Mouse (Mus musculus) granulocyte monocyte progenitor cell, adult 5-6 weeks (primary cell): ENCODE data around the gene Sirt5. TPM values are rescaled to one million over a fixed set of nuclear protein-coding genes. Genes with fewer than 3 reads are reported as not detected.

Experiments
- ATAC-seq: replicated peaks from 2 replicates; pipeline ENCODE4 v1.8.0; 2016; ENCODE audit warnings: mild to moderate bottlenecking, moderate TSS enrichment, inconsistent platforms; ENCODE audit not compliant: poor library complexity, severe bottlenecking
- total RNA-seq, 2 experiments: library from RNA; stranded (forward) in 1 of 2; stranded (reverse) in 1 of 2; fragments of 200-712, 200-1000 nt in 1 of 2; fragments of >200 nt in 1 of 2; fragmentation: Nextera tagmentation in 1 of 2; gene quantifications; 2 replicates each; pipeline ENCODE4 v1.2.3; 2014 to 2017

The Sirt5 gene
- total RNA-seq (2014; fragmentation: Nextera tagmentation) (5.2 and 15.7 TPM in 2 replicates), total RNA-seq (2017) (5.2 and 6.0 TPM in 2 replicates)

DNA sequence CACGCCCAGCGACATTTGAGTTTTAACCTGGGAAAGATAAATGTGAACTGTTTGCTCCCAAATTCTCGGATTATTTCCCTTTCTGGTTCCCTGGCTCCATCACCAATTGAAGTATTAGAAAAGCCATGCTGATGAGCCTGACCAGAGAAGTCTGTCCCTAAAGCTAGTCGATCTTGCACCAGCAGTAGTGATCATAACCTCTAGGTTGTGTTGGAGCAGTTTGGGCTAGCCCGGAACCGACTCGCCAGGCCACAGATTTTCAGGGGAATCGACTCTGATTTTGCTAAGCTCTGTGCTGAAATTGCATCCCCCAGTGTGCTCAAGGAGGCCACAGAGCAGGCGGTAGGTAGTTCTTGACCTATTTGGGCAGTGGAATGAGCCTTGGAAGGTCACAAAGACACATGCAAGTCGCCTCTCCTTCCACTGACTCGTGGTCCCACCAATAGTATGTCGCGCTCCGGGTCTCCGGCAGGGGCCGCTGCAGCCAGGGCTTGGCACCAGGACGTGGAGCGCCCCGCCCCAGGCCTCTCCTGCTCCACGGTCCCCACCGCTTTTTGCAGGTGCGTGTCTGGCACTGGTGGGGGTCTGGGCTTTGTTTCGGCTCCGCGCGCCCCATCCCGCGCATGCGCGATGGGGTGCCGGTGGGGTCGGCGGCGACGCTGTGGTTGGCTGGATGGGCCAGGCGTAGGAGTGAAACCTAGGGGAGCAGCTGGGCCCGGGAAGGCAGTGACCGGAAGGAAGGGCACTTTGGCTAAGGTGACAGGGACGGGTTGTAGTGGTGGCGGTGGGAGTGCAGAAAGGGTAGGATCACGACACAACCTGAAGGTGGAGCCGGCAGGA is at the start of gene Sirt5:
Gene Sirt5 (plus strand): TSS at position 512 of the 840 bp plus-strand sequence.
- peak; percentile 99 for ATAC-seq

DNA sequence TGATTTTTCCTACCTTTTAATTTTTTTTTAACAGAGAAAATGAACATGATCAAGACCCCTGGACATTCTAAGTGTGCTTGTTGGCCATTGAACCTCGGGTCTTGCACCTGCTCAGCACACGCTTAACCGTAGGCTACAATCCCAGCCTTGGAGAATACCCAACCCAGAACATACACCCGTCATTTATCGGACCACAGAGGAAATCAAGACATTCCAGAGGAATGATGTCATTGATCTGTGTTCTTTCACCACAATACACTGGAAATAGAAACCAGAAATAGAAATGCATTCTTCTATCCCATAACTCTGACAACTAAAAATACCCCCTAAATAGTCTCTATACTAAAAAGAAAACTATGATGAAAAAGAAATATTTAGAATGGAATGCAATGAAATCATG is 47.9 kb upstream of the Sirt5 start:
- no peak for ATAC-seq

DNA sequence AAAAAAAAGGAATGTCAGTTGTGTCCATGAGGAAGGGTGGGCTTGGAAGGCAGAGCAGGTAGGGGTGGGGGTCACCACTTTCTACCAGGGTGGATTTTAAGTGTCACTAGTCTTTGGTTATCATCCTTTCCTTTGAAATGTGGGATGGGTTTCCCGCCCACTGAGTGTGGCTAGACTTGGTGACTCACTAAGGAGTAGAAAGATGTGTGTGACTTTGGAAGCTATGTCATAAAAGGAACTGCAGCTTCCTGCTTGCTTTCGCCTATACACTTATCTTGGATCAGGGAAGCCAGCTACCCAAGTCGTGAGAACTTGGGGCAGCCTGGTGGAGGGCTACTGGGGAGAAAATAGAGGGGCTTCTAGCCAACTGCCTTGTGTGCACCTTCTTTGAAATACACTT is 45.9 kb upstream of the Sirt5 start:
- ATAC-seq, result peak; percentile 37

DNA sequence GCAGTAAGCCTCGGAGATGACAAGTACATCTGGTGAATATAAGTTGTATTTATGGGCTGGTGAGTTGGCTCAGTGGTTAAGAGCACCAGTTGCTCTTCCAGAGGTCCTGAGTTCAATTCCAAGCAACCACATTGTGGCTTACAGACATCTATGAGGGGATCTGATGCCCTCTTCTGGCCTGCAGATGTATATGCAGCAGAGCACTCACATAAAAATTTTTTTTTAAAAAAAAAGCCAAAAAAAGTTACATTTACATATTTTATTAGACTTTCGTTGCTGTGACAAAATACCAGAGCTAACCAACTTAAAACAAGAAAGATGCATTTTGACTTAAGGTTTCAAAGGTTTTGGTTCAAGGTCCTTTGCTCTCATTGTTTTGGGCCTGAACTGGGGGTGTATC is 43.8 kb upstream of the Sirt5 start:
- ATAC-seq, result no peak

DNA sequence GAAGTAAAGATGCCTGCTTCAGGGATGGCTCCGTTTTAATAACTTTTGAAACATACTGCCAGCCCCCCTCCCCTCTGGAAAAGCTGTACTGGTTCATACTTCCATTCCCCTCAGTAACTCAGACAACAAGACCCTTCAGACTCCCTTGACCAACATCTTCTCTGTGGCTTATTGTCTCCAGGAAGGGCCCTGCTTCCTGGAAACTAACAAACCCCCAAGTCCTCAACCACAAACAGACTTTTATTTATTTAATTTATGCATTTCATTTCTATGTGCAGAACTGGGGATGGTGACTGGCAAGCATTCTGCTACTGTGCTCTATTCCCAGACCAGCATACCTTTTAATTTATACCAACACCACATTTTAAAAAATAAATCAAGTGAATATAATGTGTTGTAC is 39.9 kb upstream of the Sirt5 start:
- peak; percentile 69 for ATAC-seq

DNA sequence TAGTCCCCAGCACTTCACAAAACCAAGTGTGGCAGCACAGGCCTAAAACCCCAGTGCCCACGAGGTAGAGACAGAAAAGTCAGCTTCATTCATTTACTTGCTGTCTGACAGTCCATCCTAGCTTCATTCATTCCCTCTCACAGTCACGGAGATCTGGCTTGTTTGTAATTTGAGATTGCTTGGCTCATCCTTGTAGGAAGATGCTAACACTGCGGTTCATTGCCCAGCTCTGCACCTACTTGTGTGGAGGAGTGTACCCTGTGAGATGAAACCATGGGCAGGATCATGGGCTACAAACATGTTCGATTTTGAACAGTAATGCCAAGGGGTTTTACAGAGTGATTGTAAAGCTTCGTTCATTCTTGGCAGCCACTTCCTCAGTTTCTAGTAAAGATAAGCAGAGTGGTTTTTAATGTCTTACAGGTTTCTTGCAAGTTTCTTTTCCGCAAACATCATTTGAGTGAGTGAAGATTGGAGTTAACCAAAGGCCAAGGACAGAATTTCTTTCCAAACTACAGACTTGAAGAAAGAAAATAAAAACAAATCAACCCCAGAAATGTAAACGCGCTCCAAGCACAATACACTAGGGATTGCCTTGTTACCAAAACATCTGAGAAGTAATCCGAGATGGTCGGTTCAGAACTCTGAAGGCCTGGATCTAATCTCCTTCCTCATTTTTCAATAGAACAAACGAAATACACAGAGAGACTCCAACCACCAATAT is 33.4 kb upstream of the Sirt5 start:
- ATAC-seq, result no peak

DNA sequence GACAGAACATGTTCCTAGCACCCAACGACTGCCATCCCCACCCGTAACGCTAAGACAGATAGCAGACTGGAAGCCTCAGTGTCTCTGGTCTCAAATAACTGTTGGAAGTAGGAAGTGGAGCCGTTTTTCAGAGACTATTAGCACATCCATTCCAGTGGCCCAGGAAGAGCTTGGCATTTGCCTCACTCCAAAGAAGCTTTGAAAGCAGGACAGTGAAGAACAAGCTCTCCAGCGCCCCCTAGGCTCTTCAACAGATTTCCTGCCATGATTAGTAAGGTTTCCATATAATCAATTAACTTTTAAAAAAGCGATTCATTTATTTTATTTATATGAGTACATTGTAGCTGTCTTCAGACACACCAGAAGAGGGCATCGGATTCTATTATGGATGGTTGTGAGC is 32.7 kb upstream of the Sirt5 start:
- peak; percentile 78 for ATAC-seq

DNA sequence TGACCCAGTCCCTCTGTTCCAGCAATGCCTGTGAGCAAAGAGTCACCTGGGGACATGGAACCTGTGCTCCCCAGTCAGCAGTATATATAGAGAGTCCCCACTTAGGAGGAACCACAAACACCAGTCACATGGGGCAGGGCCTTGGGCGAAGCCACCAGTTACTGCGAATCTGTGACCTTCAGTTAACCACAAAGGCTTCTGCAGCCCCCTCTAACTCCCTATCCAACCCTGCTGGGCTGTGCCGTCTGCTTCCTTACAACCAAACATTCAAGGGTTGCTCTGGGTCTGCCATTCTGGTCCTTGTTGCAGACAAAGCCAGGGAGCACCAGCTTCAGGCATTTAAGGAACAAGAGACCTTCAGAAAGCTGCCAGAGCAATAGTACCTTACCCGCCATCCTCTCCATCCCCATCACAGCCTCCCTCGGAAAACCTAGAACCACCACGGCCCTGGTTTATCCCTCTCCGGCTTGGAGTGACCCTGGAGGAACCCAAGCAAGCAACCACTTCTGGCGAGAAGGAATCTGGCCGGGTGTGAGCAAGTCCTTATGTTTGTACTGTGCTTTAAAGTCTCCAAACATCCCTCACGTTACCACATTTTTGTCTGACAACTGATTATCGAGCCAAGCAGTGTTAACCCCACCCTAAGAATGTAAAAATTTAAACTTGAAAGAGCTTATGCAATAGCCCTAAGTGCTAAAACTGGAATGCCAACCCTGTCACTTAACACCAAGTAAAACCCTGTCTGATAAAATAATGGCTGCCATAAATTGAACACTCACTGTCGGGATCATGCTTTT is 28.7 kb upstream of the Sirt5 start:
- ATAC-seq, result no peak

DNA sequence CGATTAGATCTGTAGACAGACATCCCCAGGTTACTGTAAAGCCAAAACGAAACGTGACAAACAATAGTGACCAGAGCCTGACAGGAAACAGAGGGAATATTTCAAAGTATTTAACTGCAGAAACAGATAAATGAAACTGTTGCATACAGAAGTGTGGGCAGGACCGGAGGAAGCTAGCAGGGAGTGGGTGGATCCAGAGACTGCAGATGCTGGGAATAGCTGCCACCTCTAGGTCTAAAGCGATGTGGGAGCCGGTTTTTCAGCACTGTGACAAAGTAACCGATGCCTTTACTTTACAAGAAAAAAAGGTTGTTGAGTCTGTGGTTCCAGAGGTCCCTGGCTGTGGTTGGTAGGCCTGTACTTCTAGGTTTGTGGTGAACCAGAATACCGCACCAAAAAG is 27.3 kb upstream of the Sirt5 start:
- no peak for ATAC-seq

DNA sequence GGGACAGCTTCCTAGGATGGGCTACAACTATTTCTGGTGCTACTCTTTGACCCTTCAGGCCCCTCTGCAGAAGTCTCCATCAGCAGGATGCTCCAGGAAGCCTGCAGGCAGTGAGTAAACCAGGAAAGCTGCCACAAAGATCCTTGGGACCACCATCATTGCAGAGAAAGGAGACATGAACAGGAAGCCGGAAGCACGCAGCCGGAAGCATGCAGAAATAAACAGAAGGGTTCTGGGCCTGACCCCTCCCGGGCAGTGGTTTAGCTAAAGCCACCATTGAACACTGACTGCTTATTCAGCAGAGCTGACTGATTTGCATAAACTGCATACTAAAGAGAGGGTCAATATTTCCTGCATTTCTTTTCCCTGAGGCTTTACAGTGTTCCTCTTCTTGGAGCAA is 26.7 kb upstream of the Sirt5 start:
- no peak for ATAC-seq

DNA sequence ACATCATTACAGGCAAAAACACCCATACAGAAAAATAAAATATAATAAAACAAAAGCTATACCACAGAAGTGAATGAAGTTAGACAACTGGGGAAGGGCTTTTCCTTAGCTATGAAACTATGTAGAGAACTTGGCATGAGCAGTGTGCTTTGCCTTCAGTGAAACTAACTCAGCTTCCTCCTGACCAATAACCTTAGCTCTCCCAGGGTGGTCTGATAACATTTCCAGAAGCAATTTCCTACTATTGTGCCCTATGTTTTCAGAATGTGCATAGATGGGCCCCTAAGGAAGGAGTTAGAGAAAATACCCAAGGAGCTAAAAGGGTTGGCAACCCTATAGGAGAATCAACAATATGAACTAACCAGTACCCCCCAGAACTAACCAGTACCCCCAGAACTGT is 18.5 kb upstream of the Sirt5 start:
- no peak for ATAC-seq

DNA sequence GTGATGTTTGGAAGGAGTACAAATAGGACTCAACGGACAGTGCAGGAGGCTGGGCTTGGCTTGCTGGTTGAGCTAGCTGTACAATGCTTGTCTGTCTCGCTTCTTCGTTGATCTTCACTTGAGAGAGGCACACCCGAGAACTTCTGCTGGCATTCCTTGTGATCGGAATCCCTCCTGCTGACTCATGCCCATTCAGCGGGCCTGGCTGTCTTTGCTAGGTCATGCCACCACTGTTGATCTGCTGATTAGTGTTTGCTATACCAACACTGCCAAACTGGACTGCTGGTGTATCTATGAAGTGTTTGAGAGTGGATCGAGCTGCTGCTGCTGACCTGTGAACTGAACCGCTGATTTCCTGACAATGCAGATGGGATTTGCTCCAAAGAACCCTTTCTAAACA is 15.9 kb upstream of the Sirt5 start:
- ATAC-seq, result no peak

DNA sequence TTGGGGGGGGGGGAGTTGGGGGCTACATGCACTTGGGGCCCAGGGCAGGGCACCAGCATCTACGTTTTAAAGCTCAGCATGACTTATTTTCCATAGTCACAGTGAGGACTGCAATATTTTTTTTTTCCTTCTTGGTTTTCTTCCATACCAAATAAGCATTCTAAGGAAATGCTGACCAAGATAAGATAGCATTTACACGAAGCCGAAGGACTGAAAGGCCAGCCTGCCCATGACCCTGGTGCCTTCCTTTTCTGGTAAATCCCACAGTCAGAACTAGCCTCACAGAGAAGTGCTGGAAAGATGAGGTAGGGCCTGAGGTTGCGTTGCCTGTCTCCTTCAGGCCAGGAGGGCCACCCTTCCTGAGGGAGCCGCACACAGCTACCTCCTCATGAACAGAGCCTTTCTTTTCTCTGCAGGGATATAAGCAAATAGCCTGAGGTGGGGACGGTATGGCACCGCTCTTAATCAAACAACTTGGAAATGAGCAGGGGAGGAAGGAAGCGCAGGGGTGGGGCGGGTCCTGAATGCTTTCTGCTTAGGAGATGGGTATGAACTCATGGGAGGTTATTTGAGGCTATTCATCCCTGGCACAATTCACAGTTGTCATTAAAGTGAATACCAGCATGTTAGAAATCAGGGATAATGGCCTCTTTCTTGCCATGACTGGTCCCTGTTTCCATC is 14.7 kb upstream of the Sirt5 start:
- no peak for ATAC-seq

DNA sequence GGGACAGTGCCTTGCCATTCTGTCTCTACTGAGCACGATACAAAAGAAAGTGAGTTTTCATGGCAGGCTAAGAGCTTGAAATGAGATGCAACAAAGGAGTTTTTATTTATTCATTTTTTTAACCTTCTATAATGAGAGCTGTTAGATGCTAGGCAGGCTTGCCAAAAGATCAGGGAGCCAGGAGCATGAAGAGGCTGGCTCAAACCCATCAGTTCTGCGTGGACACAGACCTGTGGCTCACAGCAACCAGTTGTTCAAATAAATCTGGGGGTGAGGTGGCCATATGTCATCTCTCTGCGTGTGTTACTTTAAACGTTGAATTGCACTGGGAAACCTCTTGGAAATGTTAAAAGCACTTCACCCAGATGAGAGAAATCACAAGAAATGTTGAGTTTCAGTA is 11.9 kb upstream of the Sirt5 start:
- no peak for ATAC-seq

DNA sequence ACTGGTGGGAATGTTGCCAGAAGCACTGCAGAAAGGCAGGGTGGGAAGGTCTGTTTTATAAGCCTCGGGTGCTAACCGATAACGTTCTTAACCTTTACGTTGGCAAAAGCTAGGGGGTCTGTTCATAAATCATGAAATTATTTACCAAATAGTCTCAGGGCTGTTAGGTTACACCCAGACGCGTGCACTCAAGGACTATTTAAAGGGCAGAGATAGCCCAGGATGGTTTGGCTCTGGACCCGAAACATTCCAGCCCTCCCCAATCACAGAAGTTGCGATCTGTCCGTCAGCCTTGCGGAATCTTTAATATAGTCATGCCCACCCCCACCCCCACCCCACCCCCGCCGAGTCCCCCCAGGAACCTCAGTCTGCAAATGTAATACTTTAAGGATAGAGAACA is 10.9 kb upstream of the Sirt5 start:
- no peak for ATAC-seq

DNA sequence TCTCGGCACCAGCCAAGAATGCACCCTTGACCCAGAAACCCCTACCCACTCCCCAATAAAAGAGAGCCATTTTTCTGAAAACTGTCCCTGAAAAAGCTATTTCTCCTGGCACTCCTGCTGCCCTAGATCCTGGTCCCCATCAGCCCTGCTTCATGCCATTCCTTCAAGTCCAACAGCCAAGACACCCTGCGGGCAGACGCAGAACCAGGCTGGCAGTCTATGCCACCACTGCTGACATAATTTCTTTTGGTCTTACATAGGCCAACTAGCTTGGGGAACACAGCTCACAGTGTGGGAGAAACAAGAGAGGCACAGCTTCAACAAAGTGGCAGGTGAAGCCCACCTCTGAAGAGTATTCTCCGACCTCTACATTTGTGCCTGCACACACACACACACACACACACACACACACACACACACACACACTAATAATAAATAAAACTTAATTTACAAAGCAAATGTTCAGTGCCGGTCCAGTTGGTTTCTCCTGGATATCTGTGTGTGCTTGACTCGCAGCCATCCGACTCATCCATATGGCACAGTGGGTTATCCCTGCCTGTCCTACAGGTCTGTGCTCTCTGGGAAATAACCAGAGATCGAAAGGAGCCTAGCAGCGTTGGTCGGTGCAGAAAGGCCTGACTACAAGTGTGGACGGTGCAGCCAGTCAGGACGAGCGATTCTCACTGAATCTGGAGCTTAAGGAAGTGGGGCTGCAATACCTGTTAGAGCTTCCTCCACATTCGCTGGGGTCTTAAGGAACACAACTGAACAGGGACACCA is 8.8 kb upstream of the Sirt5 start:
- ATAC-seq, result no peak

DNA sequence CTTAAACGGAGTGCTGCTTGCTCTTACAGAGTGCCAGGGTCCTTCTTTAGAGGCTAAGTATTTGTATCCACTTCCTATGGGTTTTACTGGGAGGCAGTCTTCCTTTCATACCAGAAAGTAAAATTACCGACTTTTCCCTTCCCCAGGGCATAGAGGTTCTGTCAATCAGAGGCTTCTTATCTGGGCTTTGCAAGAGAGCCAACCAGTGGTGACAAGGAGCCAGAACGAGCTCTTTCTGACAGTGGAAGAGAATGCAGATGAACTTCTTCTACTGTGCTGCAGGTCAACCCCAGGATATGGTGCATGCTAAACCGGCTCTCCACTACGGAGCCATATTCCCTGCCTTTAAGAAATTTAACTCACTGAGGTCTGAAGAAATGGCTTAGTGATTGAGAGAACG is 4.8 kb upstream of the Sirt5 start:
- no peak for ATAC-seq

DNA sequence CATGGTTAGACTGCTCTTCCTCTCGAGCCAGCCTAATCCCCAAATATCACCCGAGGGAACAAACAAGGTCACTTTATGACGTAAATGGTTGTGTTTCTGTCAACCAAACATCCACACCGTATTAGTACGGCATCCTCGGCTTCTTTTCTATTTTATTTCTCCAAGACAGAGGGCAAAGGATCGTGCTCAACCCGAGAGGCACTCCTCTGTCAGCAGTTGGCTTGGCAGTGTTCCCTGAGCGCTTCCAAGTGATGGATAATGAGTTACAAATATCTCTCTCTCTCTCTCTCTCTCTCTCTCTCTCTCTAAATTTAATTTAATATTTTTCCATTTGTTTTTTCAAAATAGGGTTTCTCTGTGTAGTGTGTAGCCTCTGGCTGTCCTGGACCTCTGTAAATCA is 2.9 kb upstream of the Sirt5 start:
- ATAC-seq, result no peak

DNA sequence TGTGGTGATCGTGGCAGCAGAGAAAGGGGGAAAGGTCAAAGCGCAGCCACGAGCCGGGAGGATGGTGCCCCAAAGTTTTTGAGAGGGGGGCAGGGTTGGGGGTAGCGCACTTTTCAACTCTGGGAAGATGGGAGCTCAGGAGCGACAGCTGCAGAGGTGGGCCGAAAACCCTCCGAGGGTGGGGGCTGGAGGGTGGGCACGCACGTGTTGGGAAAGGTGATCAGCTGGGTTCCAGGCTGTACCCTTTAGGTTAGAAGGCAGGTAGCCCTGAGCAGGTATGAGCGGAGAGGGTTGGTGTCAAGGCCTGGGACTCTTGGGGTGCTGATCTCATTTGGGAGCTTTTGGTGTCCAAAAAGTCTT is 509 bp downstream of the Sirt5 start:
- no peak for ATAC-seq

DNA sequence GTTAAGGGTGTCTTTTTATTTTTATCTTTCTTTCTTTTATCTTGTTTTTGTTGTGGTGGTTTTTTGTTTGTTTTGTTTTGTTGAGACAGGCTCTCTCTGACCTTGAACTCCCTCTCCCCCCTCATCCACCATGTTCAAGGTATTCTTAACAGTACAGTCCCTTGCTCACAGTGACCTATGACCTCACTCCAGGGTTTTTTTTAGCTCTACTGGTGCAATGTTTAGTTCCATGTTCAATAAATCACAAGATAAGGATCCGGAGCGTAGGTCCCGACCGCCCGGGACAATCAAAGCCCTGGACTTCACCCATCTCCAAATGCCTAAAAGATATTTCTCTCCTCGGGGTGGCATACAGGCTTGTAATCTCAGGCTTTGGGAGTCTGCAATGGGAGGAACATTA is 4.8 kb downstream of the Sirt5 start:
- ATAC-seq, result no peak
